Mouse (Mus musculus) myocyte (in vitro differentiated cells): ENCODE data around the gene Cnpy4.

Experiments used
- E2F4 ChIP-seq: IDR thresholded peaks from one replicate; pipeline ENCODE4 v1.6.1; 2011; ENCODE audit warnings: mild to moderate bottlenecking, control low read depth, moderate library complexity; ENCODE audit not compliant: insufficient read depth
- MAX ChIP-seq: IDR thresholded peaks from one replicate; pipeline ENCODE4 v1.6.1; 2011; ENCODE audit warnings: low read depth, mild to moderate bottlenecking, control low read depth
- MYOD1 ChIP-seq, 3 experiments: IDR thresholded peaks; one replicate each; pipeline ENCODE4 v1.6.1; 2011; ENCODE audit warnings: control low read depth in 2 of 3, low read depth in 2 of 3, mild to moderate bottlenecking in 2 of 3, moderate library complexity in 1 of 3; ENCODE audit not compliant: insufficient read length in 2 of 3, control insufficient read depth in 1 of 3
- MYOG ChIP-seq, 3 experiments: IDR thresholded peaks; one replicate each; pipeline ENCODE4 v1.6.1; 2011; ENCODE audit warnings: control low read depth in 2 of 3, low read depth in 2 of 3, mild to moderate bottlenecking in 2 of 3; ENCODE audit not compliant: insufficient read length in 2 of 3, control insufficient read depth in 1 of 3, insufficient read depth in 1 of 3
- POLR2A ChIP-seq: IDR thresholded peaks from one replicate; pipeline ENCODE4 v1.6.1; 2011; ENCODE audit warnings: low read depth, mild to moderate bottlenecking, control low read depth, moderate library complexity; ENCODE audit not compliant: insufficient read length
- POLR2AphosphoS2 ChIP-seq: IDR thresholded peaks from one replicate; pipeline ENCODE4 v1.6.1; 2011; ENCODE audit warnings: low read depth, control low read depth; ENCODE audit not compliant: insufficient read length
- SRF ChIP-seq: IDR thresholded peaks from one replicate; pipeline ENCODE4 v1.6.1; 2011; ENCODE audit warnings: low read depth; ENCODE audit not compliant: control insufficient read depth, insufficient read length
- TCF12 ChIP-seq: IDR thresholded peaks from one replicate; pipeline ENCODE4 v1.6.1; 2011; ENCODE audit warnings: mild to moderate bottlenecking, control low read depth; ENCODE audit not compliant: poor library complexity, insufficient read depth, severe bottlenecking
- USF1 ChIP-seq: IDR thresholded peaks from one replicate; pipeline ENCODE4 v1.6.1; 2011; ENCODE audit warnings: low read depth, mild to moderate bottlenecking, control low read depth, moderate library complexity

- TF ChIP-seq MAX (no peak), POLR2A (no peak), POLR2AphosphoS2 (no peak), MYOG (IDR thresholded peaks at IDR 0.05; ENCODE audit: control insufficient read depth in 1 of 3, insufficient read depth in 1 of 3, insufficient read length in 2 of 3, low read depth in 2 of 3) (no peak), SRF (no peak), MYOD1 (IDR thresholded peaks at IDR 0.05; ENCODE audit: control insufficient read depth in 1 of 3, insufficient read length in 2 of 3, low read depth in 2 of 3) (no peak), E2F4 (no peak), USF1 (no peak), TCF12 (no peak)
Observed at GRCm38 (mm10) chr5:138227367-138227766, 40.1 kb downstream of the Cnpy4 start.
